Mouse (Mus musculus) spleen, adult 12 weeks (tissue): Measurements from ENCODE around the gene Dcaf11.

Experiments used
- DNase-seq: peaks from one replicate; pipeline ENCODE4 v3.0.0; 2022; ENCODE audit warnings: low spot score

The Dcaf11 gene

DNA sequence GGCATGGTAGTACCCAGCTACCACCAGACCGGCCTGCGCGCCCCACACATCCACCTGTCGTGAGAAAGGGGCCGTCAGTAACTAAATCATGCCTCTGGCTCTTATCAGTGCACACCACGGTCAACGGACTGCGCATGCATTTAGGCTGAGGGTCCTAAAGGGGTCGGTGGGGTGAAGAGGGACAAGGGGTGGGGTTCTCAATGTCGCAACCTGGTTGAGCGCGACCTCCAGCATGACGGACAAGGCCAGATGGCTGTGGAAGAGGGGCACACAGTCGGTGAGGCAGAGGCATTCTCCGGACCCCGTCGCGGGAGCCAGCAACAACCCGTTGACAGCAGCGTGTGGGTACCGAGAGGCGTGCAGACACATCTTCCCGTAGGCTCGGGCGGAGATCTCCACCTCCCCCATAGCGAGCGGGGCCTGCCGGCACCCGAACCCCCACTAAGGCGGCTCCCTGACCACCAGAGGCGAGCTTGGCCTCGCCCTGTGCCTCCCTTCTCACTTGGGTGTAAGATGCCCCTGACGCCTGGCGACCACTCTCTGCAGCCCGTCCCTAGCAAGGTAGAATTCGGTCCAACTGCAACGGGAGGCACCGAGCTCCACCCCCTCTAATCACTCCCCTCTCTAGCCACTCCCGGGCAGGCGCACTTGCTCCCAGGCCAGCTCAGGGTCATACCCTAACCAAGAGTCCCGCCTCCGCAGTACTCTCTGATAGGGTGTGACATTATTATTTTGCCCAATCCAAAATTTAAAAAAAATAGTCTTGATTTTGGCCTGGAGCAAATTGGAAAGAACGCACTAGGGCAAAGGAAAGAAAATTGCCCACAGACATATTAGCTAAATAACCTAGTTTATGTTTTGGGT, 25.1 kb downstream of the Dcaf11 start, which contains the start of gene Emc9:
TSS of gene Emc9 (minus strand) at position 601 of the 864 bp plus-strand sequence.
- DNase-seq = peak; percentile 78

DNA sequence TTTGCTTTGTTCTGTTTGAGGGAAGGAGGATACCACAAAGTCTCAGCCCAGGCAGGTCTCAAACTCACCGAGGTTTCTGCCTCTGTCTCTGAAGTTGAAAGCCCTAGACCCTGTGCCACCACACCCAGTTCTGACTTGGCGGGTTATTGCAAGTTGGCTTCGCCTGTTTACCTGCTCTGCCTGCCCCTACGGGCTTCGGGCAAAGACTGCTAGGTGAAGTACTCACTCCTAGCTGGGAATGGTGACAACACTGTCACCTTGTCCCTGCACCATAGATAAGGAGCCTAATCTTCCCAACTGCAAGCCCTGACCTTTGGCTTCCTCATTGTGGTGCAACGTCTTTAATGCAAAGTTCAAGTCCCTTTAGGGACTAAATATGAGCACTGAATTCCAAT, 25.8 kb downstream of the Dcaf11 start:
- DNase-seq = peak; percentile 49

DNA sequence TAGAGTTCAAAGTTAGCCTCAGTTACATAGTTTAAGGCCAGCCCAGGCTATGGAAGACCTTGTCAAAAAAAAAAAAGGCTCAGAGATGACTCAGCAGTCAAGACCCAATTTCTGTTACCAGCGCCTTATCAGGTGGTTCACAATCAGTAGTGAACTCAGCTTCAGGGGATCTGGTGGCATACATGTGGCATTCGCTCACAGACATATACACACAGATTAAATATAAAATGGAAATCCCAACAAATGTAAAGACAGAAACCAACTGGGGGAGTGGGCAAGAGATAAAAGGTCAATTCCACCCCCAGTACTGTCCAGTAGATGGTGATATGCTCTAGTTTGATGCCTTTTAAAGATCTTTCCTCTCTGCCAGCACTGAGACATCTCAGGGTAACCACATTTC, 26.3 kb downstream of the Dcaf11 start:
- no peak for DNase-seq

DNA sequence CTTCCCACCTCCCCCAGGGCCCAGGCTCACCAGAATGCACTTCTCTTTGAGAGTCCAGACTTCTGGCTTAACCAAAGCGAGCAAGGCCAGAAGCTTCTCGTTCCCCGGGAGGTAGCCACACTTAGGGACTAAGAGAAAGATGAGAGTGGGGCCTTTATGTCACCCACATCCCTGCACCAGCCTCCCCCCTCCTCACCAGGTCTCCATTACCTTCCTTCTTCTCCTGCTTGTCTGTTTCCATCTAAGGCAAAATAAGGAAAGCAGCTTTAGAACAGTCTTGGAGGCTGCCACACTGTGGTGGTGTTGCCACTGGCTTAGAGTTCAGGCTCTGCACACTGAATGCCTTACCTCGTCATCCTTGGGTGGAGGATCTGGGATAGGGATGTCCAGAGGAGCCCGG, 29.5 kb downstream of the Dcaf11 start:
- no peak for DNase-seq

DNA sequence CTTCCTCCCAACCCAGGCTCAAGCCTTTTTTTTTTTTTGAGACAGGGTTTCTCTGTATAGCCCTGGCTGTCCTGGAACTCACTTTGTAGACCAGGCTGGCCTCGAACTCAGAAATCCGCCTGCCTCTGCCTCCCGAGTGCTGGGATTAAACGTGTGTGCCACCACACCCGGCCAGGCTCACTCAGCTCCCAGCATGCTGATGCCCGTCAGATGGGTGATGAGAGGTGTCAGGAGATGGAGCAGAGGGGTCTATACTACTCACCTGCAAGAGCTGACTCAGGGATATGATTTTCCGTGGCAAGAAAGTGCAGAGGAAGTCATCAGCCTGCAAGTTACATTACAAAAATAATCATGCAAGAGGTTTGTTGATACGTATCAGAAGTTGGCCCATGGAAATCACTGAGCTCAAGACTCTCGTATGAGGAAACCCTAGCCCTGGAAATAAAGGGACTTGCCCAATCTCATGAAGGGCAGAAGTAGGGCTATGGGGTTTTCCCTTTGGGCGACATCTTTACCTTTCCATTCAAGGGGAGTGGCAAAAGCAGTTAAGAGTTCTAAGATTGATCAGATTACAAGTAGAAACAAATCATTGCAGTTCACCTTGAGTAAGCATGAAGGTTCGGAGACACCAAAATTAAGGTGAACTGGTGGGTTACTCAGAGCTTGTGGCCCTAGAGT, 30.1 kb downstream of the Dcaf11 start:
- DNase-seq = no peak

DNA sequence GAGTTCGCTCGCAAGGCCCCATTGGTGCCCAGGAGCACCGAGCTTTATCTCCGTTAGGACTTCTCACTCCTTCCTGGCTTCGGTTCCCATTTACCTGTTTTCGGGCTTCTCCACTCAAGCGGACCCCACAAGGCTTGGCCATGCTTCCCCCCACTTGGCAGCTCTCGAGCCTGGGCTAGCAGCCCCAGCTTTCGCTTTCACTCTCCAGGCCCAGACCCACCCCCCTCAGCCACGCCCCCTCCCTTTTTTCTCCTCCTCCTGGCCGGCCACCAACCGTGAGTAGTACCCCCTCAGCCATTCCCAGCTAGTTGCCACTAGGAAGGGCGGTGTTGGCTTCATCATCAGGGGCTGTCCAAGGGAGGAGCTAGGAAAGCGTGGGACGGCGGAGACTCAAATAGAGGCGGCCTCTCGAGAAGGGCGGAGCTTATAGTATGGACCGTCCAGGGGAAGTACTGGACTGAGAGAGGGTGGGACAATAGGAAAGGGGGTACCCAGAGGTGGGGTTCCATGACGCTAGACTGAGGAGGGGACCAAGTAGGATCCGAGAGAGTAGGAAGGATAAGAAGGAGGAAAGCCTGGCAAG, 31.0 kb downstream of the Dcaf11 start, which contains the start of gene Psme2:
TSS of gene Psme2 (minus strand) at position 366 of the 583 bp plus-strand sequence.
- peak; percentile 84 for DNase-seq

DNA sequence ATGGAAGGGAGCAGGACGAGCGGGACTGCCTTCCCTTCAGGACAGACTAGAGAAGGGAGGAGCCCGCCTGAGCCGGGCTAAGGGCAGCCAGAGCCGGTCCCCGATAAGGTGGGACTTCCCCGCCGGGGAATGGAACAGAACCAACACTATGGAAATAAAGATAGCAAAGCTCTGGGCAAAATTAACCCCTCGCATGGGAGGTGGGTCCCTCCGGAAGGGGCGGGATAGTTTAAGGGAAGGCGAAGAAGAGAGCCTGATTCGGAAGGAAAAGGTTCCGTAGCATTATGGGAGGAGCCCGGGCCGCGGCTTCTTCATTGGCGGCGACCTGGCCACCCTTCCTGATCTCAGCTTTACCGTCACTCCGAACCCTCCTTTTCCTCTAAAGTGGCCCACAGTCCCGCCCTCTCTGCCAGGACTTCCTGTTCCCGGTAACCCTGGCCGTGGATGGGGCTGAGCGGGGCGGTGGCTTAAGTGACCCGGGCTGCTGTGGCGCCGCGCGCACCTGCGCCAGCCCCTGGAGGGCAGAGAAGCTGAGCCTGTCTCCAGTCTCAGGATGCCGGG, 31.6 kb downstream of the Dcaf11 start, which contains the start of gene Rnf31:
TSS of gene Rnf31 (plus strand) at position 378 of the 561 bp plus-strand sequence.
- DNase-seq = peak; percentile 87

DNA sequence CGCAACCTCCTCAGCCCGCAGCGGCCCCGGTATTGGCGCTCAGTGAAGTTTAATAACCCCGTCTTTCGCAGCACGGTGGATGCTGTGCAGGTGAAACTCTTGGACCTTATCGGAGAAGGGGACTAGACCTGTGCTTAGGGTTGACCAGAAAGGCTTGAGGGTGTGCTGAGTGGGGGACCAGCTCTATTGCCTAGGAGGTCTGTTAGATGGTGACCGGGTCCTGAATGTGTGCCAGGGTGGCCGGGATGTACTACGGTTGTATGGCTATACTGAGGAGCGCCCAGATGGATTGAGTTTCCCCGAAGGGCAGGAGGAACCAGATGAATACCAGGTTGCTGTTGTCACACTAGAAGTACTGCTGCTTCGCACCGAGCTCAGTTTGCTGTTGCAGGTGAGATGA, 32.4 kb downstream of the Dcaf11 start:
- DNase-seq = peak; percentile 14

DNA sequence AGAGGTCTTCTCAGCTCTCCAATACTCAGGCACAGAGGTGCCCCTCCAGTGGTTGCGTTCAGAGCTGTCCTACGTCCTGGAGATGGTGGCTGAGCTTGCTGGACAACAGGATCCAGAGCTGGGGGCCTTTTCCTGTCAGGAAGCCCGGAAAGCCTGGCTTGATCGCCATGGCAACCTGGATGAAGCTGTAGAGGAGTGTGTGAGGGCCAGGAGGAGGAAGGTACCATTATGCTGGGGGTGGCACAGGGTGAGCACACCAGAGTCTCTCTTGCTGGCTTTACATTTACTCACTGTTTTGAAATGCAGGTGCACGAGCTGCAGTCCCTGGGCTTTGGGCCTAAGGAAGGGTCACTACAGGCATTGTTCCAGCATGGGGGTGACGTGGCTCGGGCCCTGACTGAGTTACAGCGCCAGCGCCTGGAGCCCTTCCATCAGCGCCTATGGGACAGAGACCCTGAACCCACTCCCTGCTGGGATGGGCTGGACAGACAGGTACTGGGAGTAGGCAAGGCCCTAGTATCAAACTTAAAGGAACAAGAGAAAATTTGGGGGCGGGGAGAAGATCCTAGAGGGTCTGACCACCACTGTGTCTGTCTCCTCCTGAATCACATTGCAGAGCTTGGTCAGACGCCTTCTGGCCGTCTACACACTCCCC, 36.4 kb downstream of the Dcaf11 start:
- no peak for DNase-seq

DNA sequence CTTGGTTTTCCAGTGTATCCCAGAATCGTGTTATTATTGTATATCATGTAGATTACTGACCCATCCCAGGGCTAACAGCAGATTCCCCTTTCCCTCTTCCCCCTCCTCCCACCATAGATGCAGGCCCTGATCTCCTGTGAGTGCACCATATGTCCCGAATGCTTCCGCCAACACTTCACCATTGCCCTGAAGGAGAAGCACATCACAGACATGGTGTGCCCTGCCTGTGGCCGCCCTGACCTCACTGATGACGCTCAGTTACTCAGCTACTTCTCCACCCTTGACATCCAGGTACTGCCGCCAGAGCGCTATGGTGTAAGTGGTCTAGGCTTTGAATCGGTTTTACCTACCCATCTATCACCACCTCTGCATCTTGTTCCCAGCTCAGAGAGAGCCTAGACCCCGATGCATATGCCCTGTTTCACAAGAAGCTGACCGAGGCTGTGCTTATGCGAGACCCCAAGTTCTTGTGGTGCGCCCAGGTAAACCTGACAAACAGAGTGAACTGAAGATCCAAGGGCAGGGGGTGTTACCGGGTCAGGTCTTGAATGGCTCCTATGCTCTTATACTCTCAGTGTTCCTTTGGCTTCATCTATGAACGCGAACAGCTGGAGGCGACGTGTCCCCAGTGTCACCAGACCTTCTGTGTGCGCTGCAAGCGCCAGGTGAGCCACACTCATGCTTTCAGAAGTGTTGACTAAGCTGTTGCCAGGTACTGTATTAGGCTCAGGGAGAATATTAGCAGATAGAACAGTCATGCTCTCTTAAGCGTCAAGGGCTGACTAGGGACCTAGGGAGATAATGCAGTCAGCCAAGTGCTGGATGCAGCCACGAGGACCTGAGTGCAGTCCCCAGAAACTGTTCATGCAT, 39.0 kb downstream of the Dcaf11 start:
- DNase-seq = no peak

DNA sequence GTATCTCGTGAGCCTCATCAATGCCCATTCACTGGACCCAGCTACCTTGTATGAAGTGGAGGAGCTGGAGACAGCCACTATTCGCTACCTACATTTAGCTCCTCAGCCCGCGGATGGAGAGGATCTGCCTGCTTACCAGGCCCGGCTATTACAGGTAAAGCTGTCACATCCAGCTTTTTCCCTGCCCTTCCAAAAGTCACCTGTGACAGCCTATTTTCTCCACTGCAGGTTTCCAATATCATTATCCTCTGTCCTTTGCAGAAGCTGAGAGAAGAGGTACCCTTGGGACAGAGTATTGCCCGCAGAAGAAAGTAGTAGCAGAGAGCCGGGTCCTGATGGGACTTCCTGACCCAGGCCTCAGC, 43.4 kb downstream of the Dcaf11 start, which contains the start of gene Irf9:
TSS of gene Irf9 (plus strand) at position 301 of the 362 bp plus-strand sequence.
- no peak for DNase-seq

DNA sequence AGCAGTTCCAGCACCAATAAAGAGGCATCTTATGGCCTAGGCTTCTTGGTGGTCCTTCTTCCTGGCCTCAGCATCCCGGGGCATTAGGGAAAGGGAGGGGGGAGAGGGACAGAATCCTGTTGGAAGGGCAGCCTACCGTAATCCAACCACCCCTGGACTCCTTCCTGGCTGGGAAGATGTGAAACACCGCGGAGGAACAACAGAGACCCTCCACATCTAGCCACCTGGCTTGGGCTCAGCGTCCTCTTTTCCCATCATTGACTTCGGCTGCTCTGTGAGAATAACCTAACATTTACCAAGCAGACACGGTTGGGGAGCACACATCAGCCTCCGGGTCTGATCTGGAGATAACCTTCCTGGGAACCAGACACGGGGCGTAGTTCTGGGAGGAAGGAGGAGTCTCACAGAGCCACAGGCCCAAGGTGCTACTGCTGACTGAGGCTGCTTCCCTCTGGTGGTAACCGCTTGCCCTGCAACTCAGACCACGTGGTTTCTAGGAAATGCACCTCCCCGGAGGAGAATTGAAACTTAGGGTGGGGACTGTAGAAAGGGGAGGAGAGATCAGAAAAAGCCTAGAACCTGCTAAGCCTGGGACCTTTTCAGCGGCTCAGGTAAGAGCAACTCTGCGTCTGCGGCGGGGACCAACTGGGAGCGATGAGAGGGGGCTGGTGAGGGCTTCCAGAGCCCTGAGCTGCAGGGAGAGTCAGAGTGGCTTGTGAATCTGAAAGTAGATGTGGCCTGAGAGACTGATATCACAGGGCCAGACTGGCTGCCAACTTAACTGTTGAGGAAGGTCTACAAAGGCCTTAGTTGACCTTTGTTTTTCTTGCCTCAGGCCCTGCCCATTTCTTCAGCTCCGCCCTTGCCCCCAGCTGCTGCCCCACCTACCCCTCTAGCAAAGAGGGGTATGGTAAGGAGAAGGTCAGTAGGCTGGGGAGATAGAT, 44.1 kb downstream of the Dcaf11 start:
- DNase-seq = peak; percentile 92

DNA sequence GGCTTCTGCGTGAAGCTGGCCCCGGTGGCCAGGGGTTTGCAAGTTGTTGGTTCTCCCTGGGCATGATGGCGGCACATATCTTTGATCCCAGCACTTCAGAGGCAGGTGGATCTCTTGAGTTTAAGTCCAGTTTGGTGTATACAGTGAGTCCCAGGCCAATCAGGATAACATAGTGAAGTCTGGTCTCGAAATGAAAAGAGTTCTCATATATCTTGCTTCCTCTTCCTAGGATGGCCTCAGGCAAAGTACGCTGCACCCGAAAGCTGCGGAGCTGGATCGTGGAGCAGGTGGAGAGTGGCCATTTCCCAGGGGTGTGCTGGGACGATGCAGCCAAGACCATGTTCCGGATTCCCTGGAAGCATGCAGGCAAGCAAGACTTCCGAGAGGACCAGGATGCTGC, 45.0 kb downstream of the Dcaf11 start:
- DNase-seq = no peak

DNA sequence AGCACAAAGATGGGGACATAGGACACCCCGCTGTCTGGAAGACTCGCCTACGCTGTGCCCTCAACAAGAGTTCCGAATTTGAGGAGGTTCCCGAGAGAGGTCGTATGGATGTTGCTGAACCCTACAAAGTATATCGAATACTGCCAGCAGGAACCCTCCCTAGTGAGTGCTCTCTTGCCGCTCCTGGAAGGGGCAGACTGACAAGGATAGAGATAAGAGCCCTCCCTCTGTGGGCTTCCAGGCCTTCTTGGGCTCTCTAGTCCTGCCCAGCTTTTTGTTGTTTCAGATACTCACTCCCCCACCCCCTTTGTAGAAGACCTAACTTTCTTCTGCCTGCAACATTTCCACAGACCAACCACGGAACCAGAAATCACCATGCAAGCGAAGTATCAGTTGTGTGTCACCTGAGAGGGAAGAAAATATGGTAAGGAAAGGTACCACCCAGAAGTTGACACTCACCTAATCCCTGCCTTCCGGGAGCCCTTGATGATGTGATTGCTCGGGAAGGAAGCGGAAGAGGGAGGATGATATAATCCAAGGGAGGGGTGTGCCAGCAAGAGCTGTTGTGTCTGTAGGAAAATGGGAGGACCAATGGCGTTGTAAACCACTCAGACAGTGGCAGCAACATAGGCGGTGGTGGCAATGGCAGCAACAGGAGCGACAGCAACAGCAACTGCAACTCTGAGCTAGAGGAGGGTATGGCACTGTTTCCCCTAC, 46.1 kb downstream of the Dcaf11 start:
- no peak for DNase-seq

DNA sequence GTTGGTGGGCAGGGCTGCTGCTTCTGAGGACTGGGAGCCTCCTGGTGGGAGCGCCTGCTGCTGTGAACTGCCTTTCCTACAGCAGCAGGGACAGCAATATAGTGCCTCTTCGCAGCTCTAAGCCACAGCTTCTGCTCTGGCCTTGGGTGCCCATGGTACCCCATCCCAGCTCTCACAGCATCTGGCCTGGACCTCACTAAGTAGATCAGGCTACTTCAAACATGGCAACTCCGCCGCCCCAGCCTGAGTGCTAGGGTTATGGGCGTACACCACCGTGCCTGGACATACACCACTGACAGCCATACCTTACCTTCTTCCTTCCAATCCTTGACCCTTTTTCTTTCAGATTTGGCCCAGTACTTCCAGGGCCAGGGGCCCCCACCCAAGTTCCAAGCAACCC, 48.5 kb downstream of the Dcaf11 start:
- DNase-seq = no peak

DNA sequence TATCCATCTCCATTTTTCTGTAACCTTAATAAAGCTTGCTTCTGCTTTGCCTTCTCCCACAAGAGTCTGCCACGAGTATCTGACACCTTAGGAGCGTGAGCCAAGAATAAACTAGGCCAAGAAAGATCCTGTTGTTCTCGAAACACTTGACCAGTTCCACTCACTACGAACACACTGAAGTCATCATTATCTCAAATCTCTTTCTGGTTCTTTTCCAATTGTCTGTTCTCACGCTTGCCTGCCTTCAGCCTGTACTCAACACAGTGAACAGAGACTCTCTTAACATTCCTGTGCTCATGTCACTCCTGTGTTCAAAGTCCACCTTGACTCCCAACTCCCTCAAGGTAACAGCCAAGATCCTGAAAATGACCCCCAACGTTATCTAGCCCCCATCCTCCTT, 53.5 kb downstream of the Dcaf11 start:
- DNase-seq = no peak

DNA sequence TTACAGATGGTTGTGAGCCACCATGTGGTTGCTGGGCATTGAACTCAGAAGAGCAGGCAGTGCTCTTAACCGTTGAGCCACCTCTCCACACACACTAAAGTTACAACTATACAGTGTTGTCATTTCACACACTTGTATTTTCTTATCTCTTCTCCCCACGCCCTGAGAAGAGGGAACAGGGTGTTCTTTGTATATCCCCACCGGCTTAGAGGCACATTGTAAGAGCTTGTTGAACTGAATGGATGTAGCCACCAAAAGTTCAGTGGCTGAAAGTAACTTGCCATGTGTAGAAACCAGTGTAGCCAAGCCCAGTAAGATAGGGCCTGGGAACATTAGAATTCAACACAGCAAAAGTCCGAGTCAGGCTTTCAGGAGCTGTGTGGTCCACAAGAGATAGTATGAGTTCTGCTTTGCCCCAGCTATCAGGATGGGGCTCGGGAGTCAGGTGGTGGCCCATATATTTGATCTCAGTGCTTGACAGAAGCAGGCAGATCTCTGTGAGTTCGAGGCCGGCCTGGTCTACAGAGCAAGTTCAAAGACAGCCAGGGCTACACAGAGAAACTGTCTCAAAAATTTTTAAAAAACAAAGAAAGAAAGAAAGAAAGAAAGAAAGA, 54.9 kb downstream of the Dcaf11 start:
- DNase-seq = no peak

DNA sequence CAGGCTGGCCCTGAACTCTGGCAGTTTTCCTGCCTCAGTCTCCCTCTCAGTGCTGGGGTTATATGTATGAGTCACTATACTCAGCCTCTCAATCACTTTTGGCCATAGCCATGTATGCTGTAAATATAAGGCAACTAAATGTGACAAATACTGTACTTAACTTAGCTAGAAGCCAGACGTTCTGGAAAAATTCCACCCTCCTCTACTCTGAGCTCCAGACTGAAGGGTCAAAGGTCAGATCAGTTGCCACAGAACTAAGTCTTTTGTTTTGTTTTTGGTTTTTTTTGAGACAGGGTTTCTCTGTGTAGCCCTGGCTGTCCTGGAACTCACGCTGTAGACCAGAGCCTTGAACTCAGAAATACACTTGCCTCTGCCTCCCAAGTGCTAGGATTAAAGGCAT, 56.1 kb downstream of the Dcaf11 start:
- DNase-seq = no peak

DNA sequence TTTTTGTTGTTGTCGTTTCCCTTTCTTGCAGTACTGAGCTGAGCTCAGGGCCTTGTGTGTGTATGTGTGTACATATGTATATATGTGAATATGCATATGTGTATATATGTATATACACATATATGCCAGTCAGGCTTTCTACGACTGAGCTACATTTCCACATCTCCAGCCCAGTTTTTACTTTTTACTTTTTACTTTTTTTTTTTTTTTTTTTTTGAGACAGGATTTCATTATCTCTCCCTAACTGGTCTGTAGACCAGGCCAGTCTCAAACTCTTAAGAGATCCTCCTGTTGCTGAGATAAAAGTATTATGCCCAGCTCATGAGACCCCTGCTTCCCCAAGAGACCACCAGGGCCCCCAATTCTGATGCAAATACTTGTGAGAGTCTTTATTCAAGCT, 57.0 kb downstream of the Dcaf11 start:
- no peak for DNase-seq
